Mouse (Mus musculus) midbrain, embryonic 13.5 days (tissue): ENCODE measurements around the gene Thoc5. TPM values are rescaled to one million over a fixed set of nuclear protein-coding genes. Genes with fewer than 3 reads are reported as not detected.
A peak's percentile ranks its signal among the peaks of the same experiment; 100 is the strongest.

Experiments
- ATAC-seq: fragments of 200-750 bp; cut with Nextera tagmentation; 2 replicates; pipeline ENCODE4 v1.8.0; 2017; ENCODE audit warnings: mild to moderate bottlenecking, moderate TSS enrichment, moderate library complexity
- H3K27ac ChIP-seq: fragments of 300-500 bp; sonication (generic); 2 replicates; pipeline ENCODE4 v1.5.1; 2015; ENCODE audit warnings: inconsistent platforms, mild to moderate bottlenecking, moderate library complexity
- H3K27me3 ChIP-seq: fragments of 300-500 bp; sonication (generic); 2 replicates; pipeline ENCODE4 v1.6.1; 2015; ENCODE audit warnings: mild to moderate bottlenecking, inconsistent platforms
- H3K36me3 ChIP-seq: fragments of 300-500 bp; sonication (generic); 2 replicates; pipeline ENCODE4 v1.6.1; 2015; ENCODE audit warnings: mild to moderate bottlenecking, inconsistent platforms
- H3K4me1 ChIP-seq: fragments of 300-500 bp; sonication (generic); replicated peaks from 2 replicates; pipeline ENCODE4 v1.6.1; 2015; ENCODE audit warnings: inconsistent platforms
- H3K4me2 ChIP-seq: fragments of 300-500 bp; sonication (generic); replicated peaks from 2 replicates; pipeline ENCODE4 v1.6.1; 2015; ENCODE audit warnings: moderate library complexity, mild to moderate bottlenecking, inconsistent platforms
- H3K4me3 ChIP-seq: fragments of 300-500 bp; sonication (generic); replicated peaks from 2 replicates; pipeline ENCODE4 v1.5.1; 2015; ENCODE audit warnings: mild to moderate bottlenecking, inconsistent platforms
- H3K9ac ChIP-seq: fragments of 300-500 bp; sonication (generic); replicated peaks from 2 replicates; pipeline ENCODE4 v1.6.1; 2015; ENCODE audit warnings: mild to moderate bottlenecking, inconsistent platforms
- H3K9me3 ChIP-seq: fragments of 300-500 bp; sonication (generic); 2 replicates; pipeline ENCODE4 v1.6.1; 2016; ENCODE audit warnings: mild to moderate bottlenecking, inconsistent platforms
- WGBS: fragments of 180-500 bp; shearing (Covaris S2); methylation state at CpG from one replicate; pipeline ENCODE4 v1.1.7; 2015; 5-methylcytosine and 5-hydroxymethylcytosine counted together
- polyA plus RNA-seq: library from polyadenylated mRNA; unstranded; fragments of >200 nt; fragmentation: Nextera tagmentation; extraction: Ambion mirVana; gene quantifications from 2 replicates; pipeline ENCODE4 v1.2.1, GENCODE M21; 2015

Thoc5 gene
- polyA plus RNA-seq, 1 experiment from 2014 or later, result 63.3 TPM

DNA sequence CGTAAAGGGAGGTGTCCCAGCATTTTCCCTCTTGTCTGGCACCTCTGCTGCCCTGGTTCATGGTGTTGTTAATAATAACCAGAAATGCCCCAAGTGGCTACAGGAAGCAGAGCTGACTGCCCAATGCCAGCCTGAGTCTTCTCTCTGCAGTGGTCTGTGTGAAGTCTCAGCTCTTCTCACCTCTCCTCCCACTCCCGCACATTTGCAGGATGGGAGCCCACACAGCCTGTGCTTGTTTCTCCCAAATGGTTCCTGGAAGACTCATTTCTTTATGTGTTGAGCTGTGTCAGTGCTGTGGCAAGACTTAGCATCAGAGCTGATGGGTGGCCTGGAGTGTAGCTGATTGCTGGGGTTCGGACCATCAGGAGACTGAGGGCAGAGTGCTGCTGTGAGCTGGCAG, 32.1 kb downstream of the Thoc5 start:
- no peaks in the 10 kb centered on the region for H3K9me3 ChIP-seq
- no peak overlapping the region for H3K4me3 ChIP-seq
- H3K36me3 ChIP-seq, result peaks cover 89% of the 10 kb centered on the region
- H3K27ac ChIP-seq, result no peak overlapping the region
- H3K4me2 ChIP-seq, result no peak overlapping the region
- no peak for ATAC-seq
- no peaks in the 10 kb centered on the region for H3K27me3 ChIP-seq
- H3K4me1 ChIP-seq, result peaks cover 11% of the 10 kb centered on the region
- 91% methylated on average over 3 of the region's 3 CpGs for WGBS
- H3K9ac ChIP-seq, result no peak overlapping the region

DNA sequence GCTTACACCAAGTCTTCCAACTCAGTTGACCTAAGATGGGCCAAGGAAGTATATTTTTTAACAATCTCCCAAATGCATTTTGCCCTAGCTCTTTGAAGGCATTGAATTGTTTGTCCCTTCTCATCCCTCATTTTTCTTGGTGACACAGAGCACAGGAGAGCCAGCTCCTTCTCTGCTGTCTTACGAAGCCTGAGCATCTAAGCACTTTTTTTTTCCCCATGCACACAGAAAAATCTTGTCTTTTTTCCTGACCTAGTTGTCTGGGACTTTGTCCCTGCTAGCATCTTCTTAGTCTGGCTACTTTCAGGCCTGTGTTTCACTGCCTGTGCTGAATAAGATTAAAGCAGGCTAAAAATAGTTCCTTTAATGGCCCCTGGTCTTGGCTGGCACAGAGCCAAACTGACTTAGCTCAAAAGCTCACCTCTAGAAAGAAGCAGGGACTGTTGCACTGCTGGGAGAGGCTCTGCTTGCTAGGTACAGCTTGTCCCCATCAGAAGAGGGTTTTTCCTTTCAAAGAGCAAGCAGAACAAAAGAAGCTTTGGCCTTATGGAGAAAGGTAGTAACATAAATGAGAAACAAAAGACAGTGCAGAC, 36.0 kb downstream of the Thoc5 start:
- Histone ChIP-seq H3K27ac (peak overlapping the region; percentile 51; the same call in 1 of the 2 replicates), H3K4me2 (no peak overlapping the region), H3K9ac (no peak overlapping the region; the same call in 1 of the 2 replicates), H3K9me3 (no peaks in the 10 kb centered on the region), H3K36me3 (peaks cover 60% of the 10 kb centered on the region), H3K4me3 (no peak overlapping the region), H3K27me3 (no peaks in the 10 kb centered on the region), H3K4me1 (peaks cover 11% of the 10 kb centered on the region)
- 0 out of 2 replicates have a peak, but pooled peaks have one; percentile 24 for ATAC-seq
- 67% methylated on average over 1 of the region's 1 CpGs for WGBS

DNA sequence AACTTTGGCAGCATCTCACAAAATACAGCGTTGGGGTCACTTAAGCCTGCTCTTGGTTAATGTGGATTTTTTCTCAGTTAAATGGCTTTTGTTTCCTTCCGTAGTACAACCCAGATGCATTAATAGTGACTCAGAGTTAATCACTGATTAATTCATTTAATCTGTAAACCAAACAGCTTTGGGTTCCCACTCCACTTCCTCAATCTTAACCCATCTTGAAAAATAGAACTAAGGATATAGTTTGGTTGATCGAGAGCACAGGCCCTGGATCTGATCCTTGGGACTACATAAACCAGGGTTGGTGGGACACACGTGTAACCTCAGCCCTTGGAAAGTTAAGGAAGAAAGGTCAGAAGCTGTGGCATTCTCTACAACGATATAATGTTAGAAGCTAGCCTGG, 41.1 kb downstream of the Thoc5 start:
- Histone ChIP-seq H3K9me3 (no peaks in the 10 kb centered on the region), H3K36me3 (peaks cover 13% of the 10 kb centered on the region), H3K4me3 (no peak overlapping the region), H3K27ac (no peak overlapping the region), H3K9ac (no peak overlapping the region), H3K4me2 (no peak overlapping the region), H3K27me3 (no peaks in the 10 kb centered on the region), H3K4me1 (peaks cover 2% of the 10 kb centered on the region)
- 77% methylated on average over 5 of the region's 5 CpGs for WGBS
- ATAC-seq, result no peak

DNA sequence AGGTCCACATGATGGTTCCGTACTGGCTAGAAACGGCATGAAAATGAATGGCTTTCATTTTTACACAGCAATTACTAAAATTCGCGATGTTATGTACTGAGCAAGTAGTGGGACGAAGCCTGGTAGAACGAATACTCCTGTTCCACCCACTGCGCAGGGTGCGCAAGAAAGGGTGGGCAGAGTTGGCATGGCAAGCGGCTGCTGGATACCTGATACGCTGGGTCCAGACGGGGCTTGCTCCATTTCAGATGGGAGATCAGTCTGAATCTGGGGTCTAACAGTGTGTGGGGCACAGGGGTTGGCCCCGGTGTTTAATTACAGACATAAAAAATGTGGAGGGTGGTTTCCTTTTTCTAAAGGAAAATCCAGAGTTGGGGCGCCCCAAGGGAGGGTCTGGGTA, 51.4 kb downstream of the Thoc5 start:
- Histone ChIP-seq H3K27me3 (peaks cover 81% of the 10 kb centered on the region), H3K27ac (peak overlapping the region; percentile 91; the same call in 1 of the 2 replicates), H3K9me3 (no peaks in the 10 kb centered on the region), H3K4me2 (peak overlapping the region; percentile 81), H3K4me1 (peaks cover 38% of the 10 kb centered on the region), H3K36me3 (no peaks in the 10 kb centered on the region), H3K9ac (peak overlapping the region; percentile 48; the same call in 1 of the 2 replicates), H3K4me3 (peak overlapping the region; percentile 66)
- WGBS, result 48% methylated on average over 13 of the region's 13 CpGs
- peak; percentile 51 for ATAC-seq

DNA sequence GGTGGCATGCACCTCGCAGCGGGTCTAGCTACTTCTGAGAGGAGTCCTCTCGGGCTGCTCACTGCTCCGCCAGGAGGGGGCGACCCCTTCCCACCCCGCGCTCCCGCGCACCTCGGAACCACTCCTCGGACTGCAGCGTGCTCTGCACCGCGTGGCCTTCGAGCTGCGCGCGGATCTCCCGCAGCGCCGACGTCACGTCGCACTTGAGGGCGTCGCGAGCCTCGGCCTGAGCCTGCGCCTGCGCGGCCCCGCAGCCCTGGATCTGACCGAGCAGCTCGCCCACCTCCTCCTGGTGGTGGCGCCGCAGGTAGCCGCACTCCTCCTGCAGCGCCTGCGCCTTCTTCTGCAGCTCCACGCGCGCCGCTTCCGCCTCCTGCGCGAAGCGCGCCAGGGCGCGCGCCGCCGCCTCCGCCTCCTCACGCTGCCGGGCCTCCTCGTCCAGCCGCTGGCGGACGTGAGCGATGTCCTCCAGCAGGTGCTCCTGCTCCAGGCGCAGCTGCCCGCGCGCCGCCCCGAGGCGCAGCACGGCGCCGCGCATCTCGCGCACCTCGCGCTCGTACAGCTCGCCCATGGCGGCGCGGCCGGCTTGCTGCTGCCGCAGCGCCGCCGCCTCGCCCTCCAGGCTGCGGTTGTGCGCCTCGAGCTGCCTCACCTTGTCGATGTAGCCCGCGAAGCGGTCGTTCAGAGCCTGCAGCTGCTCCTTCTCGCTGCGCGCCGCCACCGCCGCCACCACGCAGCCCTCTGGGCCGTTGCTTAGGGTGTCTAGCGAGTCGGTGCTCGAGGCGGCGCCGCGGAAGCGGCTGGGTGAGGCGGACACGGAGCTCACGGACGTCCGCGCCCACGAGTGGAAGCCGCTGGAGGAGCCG, 52.1 kb downstream of the Thoc5 start:
- under 1% methylated on average over 113 of the region's 120 CpGs for WGBS
- Histone ChIP-seq H3K9me3 (no peaks in the 10 kb centered on the region), H3K4me3 (peak overlapping the region; percentile 66), H3K36me3 (no peaks in the 10 kb centered on the region), H3K9ac (peak overlapping the region; percentile 81), H3K4me1 (peaks cover 38% of the 10 kb centered on the region), H3K27me3 (peaks cover 88% of the 10 kb centered on the region), H3K27ac (peak overlapping the region; percentile 91), H3K4me2 (peak overlapping the region; percentile 81)
- ATAC-seq, result peak; percentile 94

DNA sequence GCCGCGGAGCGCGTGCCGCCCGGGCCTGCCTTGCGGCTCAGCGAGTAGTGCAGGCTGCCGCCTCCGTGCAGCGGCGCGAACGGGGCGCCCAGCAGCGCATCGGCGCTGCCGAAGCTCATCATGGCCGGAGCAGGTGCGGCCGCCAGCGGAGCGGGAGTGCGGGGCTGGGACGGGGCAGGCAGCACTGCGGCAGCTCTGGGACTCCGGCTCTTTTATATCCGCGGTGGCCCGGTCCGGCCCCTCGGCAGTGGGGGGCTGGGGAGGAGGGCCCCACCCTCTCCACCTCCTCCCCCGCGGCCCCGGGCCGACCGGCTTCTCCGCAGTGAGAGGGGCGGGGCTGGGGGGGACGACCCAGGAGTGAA, 52.7 kb downstream of the Thoc5 start, which contains the start of gene Nefh:
Gene Nefh (minus strand): TSS at position 252 of the 362 bp plus-strand sequence.
- peak within 1 kb of the TSS; percentile 91 for H3K27ac ChIP-seq
- H3K9ac ChIP-seq, result peak within 1 kb of the TSS; percentile 81
- under 1% methylated on average over 36 of the region's 41 CpGs for WGBS
- peak; percentile 44 for ATAC-seq
- peaks cover 38% of the 10 kb centered on the region for H3K4me1 ChIP-seq
- peak within 1 kb of the TSS; percentile 66 for H3K4me3 ChIP-seq
- peak within 1 kb of the TSS; percentile 81 for H3K4me2 ChIP-seq
- no peaks in the 10 kb centered on the region for H3K9me3 ChIP-seq
- H3K36me3 ChIP-seq, result no peaks in the 10 kb centered on the region
- H3K27me3 ChIP-seq, result peaks cover 93% of the 10 kb centered on the region

DNA sequence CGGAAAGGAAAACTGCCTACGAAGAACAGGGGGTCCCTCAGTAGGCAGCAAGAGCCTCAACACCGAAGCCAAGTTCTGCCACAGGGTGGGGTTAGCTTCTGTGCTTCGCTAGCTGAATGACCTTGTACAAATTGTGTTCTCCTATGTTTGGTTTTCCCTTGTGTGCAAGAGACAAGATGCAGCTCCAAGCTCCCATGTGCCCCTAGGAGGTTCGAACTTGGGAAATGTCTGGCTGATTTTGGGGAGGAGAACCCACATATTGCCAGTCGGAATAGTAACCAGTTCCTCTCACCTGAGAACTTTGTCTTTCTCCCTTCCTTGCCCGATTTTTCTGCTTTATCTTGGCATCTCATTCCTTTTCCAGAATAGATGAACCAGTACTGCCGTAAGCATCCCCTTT, 53.7 kb downstream of the Thoc5 start:
- H3K9ac ChIP-seq, result peak overlapping the region; percentile 24; the same call in 1 of the 2 replicates
- no peaks in the 10 kb centered on the region for H3K36me3 ChIP-seq
- ATAC-seq, result no peak
- peak overlapping the region; percentile 81 for H3K4me2 ChIP-seq
- peak overlapping the region; percentile 66 for H3K4me3 ChIP-seq
- WGBS, result 36% methylated on average over 8 of the region's 8 CpGs
- no peak overlapping the region for H3K27ac ChIP-seq
- H3K27me3 ChIP-seq, result peaks cover 97% of the 10 kb centered on the region
- H3K4me1 ChIP-seq, result peaks cover 48% of the 10 kb centered on the region
- no peaks in the 10 kb centered on the region for H3K9me3 ChIP-seq

DNA sequence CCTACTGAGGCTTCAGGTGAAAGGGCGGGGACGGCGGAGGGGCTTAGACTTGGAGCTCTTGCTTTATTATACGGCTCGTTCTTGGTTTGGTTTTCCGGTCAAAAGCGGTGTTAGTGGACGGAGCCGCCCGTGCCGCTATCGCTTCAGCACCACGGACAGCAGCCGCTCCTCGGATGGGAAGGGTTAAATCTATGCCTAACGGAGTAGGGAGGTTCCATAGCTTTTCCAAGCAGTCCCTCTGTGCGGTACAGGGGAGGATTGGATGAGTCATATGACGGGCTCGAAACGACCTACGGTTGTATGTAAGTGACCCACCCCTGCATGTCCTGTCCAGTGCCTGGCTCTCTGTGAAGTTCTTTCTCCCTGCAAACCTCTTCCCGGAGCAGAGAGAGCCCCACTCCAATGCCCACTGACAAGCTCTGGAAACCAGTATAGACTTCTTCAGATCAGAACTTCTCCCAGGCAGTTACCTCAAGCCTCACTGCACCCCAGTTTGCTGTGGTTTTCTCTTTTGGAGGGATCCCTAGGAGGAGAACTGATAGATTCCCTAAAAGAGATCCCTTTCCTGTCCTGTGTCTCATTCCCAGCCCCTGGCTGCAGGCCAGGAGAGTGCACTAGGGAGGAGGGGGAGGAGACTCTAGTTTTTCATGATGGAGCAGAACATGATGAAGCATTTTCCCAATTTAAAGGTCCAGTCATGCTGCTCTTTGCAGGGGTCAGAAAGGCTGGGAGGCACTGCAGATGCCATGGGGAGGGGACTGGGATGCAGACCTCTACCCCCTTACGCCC, 54.3 kb downstream of the Thoc5 start:
- Histone ChIP-seq H3K4me2 (peak overlapping the region; percentile 81), H3K27me3 (peaks cover 96% of the 10 kb centered on the region), H3K4me3 (peak overlapping the region; percentile 66), H3K9me3 (no peaks in the 10 kb centered on the region), H3K36me3 (no peaks in the 10 kb centered on the region), H3K9ac (peak overlapping the region; percentile 24), H3K4me1 (peaks cover 53% of the 10 kb centered on the region), H3K27ac (no peak overlapping the region)
- no peak for ATAC-seq
- WGBS, result 5% methylated on average over 23 of the region's 23 CpGs

DNA sequence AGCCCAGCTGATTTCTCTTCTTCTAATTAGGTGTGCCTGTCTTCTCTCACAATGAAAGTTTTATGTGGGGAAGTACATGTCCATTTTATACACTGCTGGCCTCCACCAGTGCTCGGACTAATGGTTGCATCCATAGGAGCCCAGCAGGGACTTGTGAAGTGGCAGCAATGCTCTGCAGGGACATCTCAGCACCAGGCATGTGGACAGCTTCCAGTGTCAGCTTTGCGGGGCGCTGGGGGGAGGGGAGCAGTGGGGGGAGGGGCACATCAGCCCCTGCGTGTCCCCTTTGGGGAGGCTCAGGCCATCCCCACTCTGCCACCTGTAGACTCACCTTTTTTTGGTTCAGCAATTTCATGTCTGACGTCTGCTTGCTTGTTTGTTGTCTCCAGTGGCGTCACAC, 58.3 kb downstream of the Thoc5 start:
- peak overlapping the region; percentile 30; the same call in 1 of the 2 replicates for H3K4me2 ChIP-seq
- H3K4me3 ChIP-seq, result no peak overlapping the region
- no peaks in the 10 kb centered on the region for H3K36me3 ChIP-seq
- no peak overlapping the region for H3K27ac ChIP-seq
- H3K9me3 ChIP-seq, result no peaks in the 10 kb centered on the region
- peaks cover 32% of the 10 kb centered on the region for H3K4me1 ChIP-seq
- peak overlapping the region; percentile 32; the same call in 1 of the 2 replicates for H3K9ac ChIP-seq
- H3K27me3 ChIP-seq, result peaks cover 63% of the 10 kb centered on the region
- 4% methylated on average over 5 of the region's 6 CpGs for WGBS
- no peak for ATAC-seq

DNA sequence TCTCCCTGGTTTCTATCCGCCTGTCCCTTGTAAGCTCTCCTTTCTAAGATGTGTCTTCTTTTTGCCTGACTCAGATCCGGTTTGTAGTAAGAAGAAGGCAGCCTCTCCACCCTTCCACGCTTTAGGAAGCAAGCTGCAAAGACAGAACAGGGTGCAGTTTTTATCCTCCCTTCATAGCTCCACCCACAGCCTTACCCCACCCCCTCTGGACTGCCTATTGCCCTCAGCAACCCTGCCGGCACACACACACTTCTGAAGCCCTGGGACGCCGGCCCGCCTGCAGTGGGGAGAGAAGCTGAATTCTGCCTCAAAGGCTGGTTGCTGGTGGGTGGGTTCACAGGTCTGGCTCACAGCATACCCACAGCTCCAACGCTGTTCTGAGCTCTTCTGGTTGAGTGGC, 58.8 kb downstream of the Thoc5 start:
- H3K9me3 ChIP-seq, result no peaks in the 10 kb centered on the region
- peak; percentile 37; the same call in 1 of the 2 replicates for ATAC-seq
- peaks cover 58% of the 10 kb centered on the region for H3K27me3 ChIP-seq
- peaks cover 27% of the 10 kb centered on the region for H3K4me1 ChIP-seq
- H3K36me3 ChIP-seq, result no peaks in the 10 kb centered on the region
- H3K9ac ChIP-seq, result peak overlapping the region; percentile 32; the same call in 1 of the 2 replicates
- under 1% methylated on average over 8 of the region's 8 CpGs for WGBS
- peak overlapping the region; percentile 30; the same call in 1 of the 2 replicates for H3K4me2 ChIP-seq
- no peak overlapping the region for H3K27ac ChIP-seq
- no peak overlapping the region for H3K4me3 ChIP-seq

DNA sequence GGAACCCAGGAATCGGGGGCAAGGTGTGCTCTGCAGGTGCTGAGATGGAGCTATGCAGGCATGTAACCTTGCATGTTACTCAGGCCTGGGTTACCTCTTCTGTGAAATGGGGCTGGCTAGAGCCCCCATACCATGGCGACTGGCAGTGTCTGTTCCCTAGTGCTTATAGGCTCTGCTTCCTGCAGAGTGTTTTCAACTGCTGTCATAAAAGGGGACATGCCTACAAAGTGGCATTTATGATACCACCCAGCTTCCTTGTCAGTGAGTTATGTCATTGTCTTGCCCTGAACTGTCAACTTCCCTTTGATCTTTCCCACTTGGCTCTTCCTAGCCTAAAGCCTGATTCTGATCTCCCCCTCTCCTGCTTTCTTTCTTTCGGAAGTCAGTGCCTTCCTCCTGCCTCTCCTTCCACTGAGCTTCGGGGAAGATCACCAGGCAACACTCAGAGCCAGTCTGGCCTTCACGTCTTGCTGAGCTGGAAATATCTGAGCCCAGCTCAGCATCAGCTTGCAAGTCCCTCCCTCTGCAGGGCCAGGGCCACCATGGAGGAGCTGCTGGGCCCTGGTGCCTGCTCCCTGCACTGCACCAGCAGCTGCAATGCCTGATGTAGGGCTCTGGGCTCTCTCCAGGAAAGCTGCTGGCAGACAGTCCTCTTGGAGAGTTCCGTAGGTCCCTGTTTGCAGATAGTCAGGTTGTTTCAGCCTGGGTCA, 68.1 kb downstream of the Thoc5 start:
- no peak overlapping the region; the same call in 1 of the 2 replicates for H3K27ac ChIP-seq
- H3K9ac ChIP-seq, result no peak overlapping the region
- 57% methylated on average over 6 of the region's 6 CpGs for WGBS
- no peak for ATAC-seq
- H3K4me1 ChIP-seq, result 0 out of 2 replicates have a peak, but pooled peaks cover 2% of the 10 kb centered on the region
- H3K36me3 ChIP-seq, result no peaks in the 10 kb centered on the region
- H3K4me2 ChIP-seq, result no peak overlapping the region
- no peak overlapping the region for H3K4me3 ChIP-seq
- no peaks in the 10 kb centered on the region for H3K9me3 ChIP-seq
- peaks cover 1% of the 10 kb centered on the region for H3K27me3 ChIP-seq
